Mouse (Mus musculus) liver, adult 2 months (tissue): ENCODE data around the gene Polr2f. TPM values are rescaled to one million over a fixed set of nuclear protein-coding genes. Genes with fewer than 3 reads are reported as not detected.

Experiments
- DNase-seq: peaks from one replicate; pipeline ENCODE4 v3.0.0-alpha.2; 2011; ENCODE audit warnings: low read depth, low spot score; ENCODE audit errors: extremely low read depth
- H3K27ac ChIP-seq: fragments of 200-500 bp; replicated peaks from 2 replicates; pipeline ENCODE4 v1.5.1; 2012; ENCODE audit warnings: low read depth, mild to moderate bottlenecking, control low read depth, inconsistent platforms, low read length; ENCODE audit not compliant: insufficient read depth
- H3K27me3 ChIP-seq: fragments of 200-500 bp; 2 replicates; pipeline ENCODE4 v1.6.1; 2012; ENCODE audit warnings: mild to moderate bottlenecking, moderate library complexity, low read length, inconsistent platforms; ENCODE audit not compliant: control insufficient read depth, insufficient read depth
- H3K36me3 ChIP-seq: fragments of 200-500 bp; 2 replicates; pipeline ENCODE4 v1.6.1; 2012; ENCODE audit warnings: low read length, inconsistent platforms; ENCODE audit not compliant: control insufficient read depth, insufficient read depth
- H3K4me1 ChIP-seq: fragments of 200-500 bp; 2 replicates; pipeline ENCODE4 v1.6.1; 2011; ENCODE audit warnings: low read length; ENCODE audit not compliant: control insufficient read depth, insufficient read depth
- H3K4me3 ChIP-seq: fragments of 200-500 bp; 2 replicates; pipeline ENCODE4 v1.5.1; 2011; ENCODE audit warnings: low read depth, mild to moderate bottlenecking, control low read depth, low read length, moderate library complexity; ENCODE audit not compliant: insufficient read depth
- H3K79me2 ChIP-seq: fragments of 200-500 bp; 2 replicates; pipeline ENCODE4 v1.6.1; 2012; ENCODE audit warnings: inconsistent platforms, mild to moderate bottlenecking, low read length, moderate library complexity; ENCODE audit not compliant: control insufficient read depth, insufficient read depth
- H3K9ac ChIP-seq: fragments of 200-500 bp; 2 replicates; pipeline ENCODE4 v1.6.1; 2012; ENCODE audit warnings: low read depth, mild to moderate bottlenecking, control low read depth, inconsistent platforms, low read length
- CTCF ChIP-seq: fragments of 200-500 bp; IDR thresholded peaks from 2 replicates; pipeline ENCODE4 v1.5.1; 2011; ENCODE audit warnings: low read depth, low read length, control low read depth
- POLR2A ChIP-seq: fragments of 200-500 bp; IDR thresholded peaks from 2 replicates; pipeline ENCODE4 v1.6.1; 2011; ENCODE audit warnings: low read length, control low read depth; ENCODE audit not compliant: insufficient read depth; ENCODE audit errors: extremely low read depth
- WGBS: fragments of 180-500 bp; shearing (Covaris S2); methylation state at CpG from one replicate; pipeline ENCODE4 v1.1.7; 2018; 5-methylcytosine and 5-hydroxymethylcytosine counted together
- polyA plus RNA-seq: library from polyadenylated mRNA; depleted of rRNA; stranded (reverse); fragments of >200 nt; gene quantifications from 2 replicates; pipeline ENCODE4 v1.2.3, GENCODE M21; 2012
- total RNA-seq: library from RNA; depleted of rRNA; stranded (reverse); fragments of >200 nt; gene quantifications from 2 replicates; pipeline ENCODE4 v1.2.3, GENCODE M21; 2014

Polr2f gene
- total and polyA plus RNA-seq, 2 experiments = 29.9 to 36.0 TPM

DNA sequence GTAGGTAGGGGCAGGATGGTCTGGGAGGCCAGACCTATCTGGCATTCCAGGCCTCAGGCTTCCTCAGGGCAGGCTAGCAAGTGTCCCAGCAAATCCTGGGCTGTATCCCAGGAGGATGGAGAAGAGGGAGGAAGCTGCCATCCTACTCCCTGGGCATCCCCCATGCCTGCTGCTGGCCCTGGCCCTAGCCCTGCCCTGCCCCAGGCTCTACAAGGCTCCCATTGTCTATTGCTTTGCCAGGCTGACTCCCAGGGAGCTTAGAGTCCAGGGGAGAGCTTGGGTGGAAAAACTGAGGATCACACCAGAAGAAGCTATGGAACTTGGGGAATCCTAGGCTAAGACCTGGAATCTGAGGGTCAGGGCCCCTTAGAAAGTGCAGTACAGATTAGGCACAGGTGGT, 39.3 kb upstream of the Polr2f start:
- H3K36me3 ChIP-seq = no peaks in the 10 kb centered on the region
- H3K27ac ChIP-seq = no peak overlapping the region
- H3K79me2 ChIP-seq = no peaks in the 10 kb centered on the region
- DNase-seq = no peak
- H3K4me3 ChIP-seq = no peak overlapping the region
- H3K9ac ChIP-seq = no peak overlapping the region
- no peaks in the 10 kb centered on the region for H3K27me3 ChIP-seq
- TF ChIP-seq POLR2A = no peak
- no peak for TF ChIP-seq CTCF
- H3K4me1 ChIP-seq = peaks cover 12% of the 10 kb centered on the region

GRCm38 (mm10) chr15:79103264-79103663, 37.5 kb upstream of the Polr2f start:
- H3K27ac ChIP-seq = no peak overlapping the region
- 0 out of 2 replicates have a peak, but pooled peaks cover 2% of the 10 kb centered on the region for H3K4me1 ChIP-seq
- no peak overlapping the region for H3K9ac ChIP-seq
- H3K4me3 ChIP-seq = no peak overlapping the region
- WGBS = 83% methylated on average over 10 of the region's 10 CpGs
- TF ChIP-seq POLR2A = no peak
- no peaks in the 10 kb centered on the region for H3K36me3 ChIP-seq
- no peaks in the 10 kb centered on the region for H3K79me2 ChIP-seq
- no peak for DNase-seq
- no peaks in the 10 kb centered on the region for H3K27me3 ChIP-seq

DNA sequence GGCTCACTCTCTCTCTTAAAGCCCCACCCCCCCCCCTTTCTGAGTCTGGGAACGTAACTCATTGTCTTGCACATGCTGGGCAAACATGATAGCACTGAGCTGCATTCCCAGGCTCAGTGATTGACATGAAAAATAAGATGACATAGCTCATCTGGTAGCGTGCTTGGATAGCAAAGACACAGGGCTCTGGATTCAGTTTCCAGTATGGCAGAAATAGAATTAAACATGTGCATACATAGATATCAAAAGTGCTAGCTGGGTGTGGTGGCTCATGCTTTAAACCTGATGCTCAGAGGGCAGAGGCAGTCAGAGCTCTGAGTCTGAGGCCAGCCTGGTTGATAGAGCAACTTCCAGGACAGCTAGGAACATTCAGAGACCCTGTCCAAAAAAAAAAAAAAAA, 35.0 kb upstream of the Polr2f start:
- Histone ChIP-seq H3K4me1 (peaks cover 7% of the 10 kb centered on the region), H3K27ac (no peak overlapping the region), H3K27me3 (no peaks in the 10 kb centered on the region), H3K36me3 (no peaks in the 10 kb centered on the region), H3K9ac (no peak overlapping the region), H3K79me2 (peaks cover 6% of the 10 kb centered on the region), H3K4me3 (no peak overlapping the region)
- no peak for DNase-seq
- WGBS = 94% methylated on average over 2 of the region's 2 CpGs
- TF ChIP-seq CTCF (no peak), POLR2A (no peak)

- no peaks in the 10 kb centered on the region for H3K36me3 ChIP-seq
- H3K4me3 ChIP-seq = no peak overlapping the region
- no peak overlapping the region for H3K27ac ChIP-seq
- H3K27me3 ChIP-seq = no peaks in the 10 kb centered on the region
- peaks cover 11% of the 10 kb centered on the region for H3K4me1 ChIP-seq
- no peak overlapping the region for H3K9ac ChIP-seq
- no peak for DNase-seq
- TF ChIP-seq POLR2A (no peak), CTCF (no peak)
- WGBS = 66% methylated on average over 7 of the region's 7 CpGs
- H3K79me2 ChIP-seq = peaks cover 16% of the 10 kb centered on the region
Measured at GRCm38 (mm10) chr15:79107966-79108365, 32.8 kb upstream of the Polr2f start.

GRCm38 (mm10) chr15:79108421-79109320, 32.1 kb upstream of the Polr2f start, which contains the start of gene Micall1:
Gene Micall1 (plus strand): TSS chr15:79108898.
- Histone ChIP-seq H3K27me3 (no peaks in the 10 kb centered on the region), H3K4me1 (peaks cover 11% of the 10 kb centered on the region), H3K9ac (peak within 1 kb of the TSS; percentile 98), H3K4me3 (peak within 1 kb of the TSS; percentile 94), H3K36me3 (no peaks in the 10 kb centered on the region), H3K27ac (peak within 1 kb of the TSS; percentile 68), H3K79me2 (peaks cover 16% of the 10 kb centered on the region)
- DNase-seq = peak; percentile 60
- no peak for TF ChIP-seq CTCF
- peak; percentile 61; the same call in 1 of the 2 replicates for TF ChIP-seq POLR2A
- 3% methylated on average over 72 of the region's 85 CpGs for WGBS

- no peak for TF ChIP-seq POLR2A
- TF ChIP-seq CTCF = no peak
- Histone ChIP-seq H3K27ac (peak overlapping the region; percentile 68), H3K27me3 (no peaks in the 10 kb centered on the region), H3K4me3 (peak overlapping the region; percentile 94), H3K36me3 (no peaks in the 10 kb centered on the region), H3K9ac (peak overlapping the region; percentile 98), H3K79me2 (peaks cover 16% of the 10 kb centered on the region), H3K4me1 (peaks cover 11% of the 10 kb centered on the region)
- 1% methylated on average over 46 of the region's 46 CpGs for WGBS
- DNase-seq = peak; percentile 54
Measured at GRCm38 (mm10) chr15:79109321-79109934, 31.4 kb upstream of the Polr2f start.
